Mouse (Mus musculus): ENCODE data around the gene Cntrl.

GRCm38 (mm10) chr2:35109924-35110304 is 622 bp downstream of the Cntrl start:
- no peak for TF ChIP-seq CTCF (conservative IDR thresholded peaks at IDR 0.05; ENCODE audit: low read length)
- TF ChIP-seq NANOG (IDR thresholded peaks at IDR 0.05; ENCODE audit: borderline replicate concordance, low read length) = no peak

Data from E14TG2a.4 (cell line).